Mouse (Mus musculus): ENCODE results near the gene Btbd6. TPM values are rescaled to one million over a fixed set of nuclear protein-coding genes. Genes with fewer than 3 reads are reported as not detected.

Btbd6 gene
- 21.8 TPM in 2 replicates for polyA plus RNA-seq (2014; fragmentation: Nextera tagmentation; extraction: Ambion mirVana)

GRCm38 (mm10) chr12:112976371-112977073, at the start of gene Btbd6:
TSS of gene Btbd6 (plus strand) at chr12:112976482.
- H3K4me2 ChIP-seq (ENCODE audit: low read depth), result peak within 1 kb of the TSS; percentile 88
- peaks cover 5% of the 10 kb centered on the region for H3K4me1 ChIP-seq (ENCODE audit: control insufficient read depth, insufficient read depth, low read length)
- H3K27ac ChIP-seq (ENCODE audit: low read depth, low read length), result peak within 1 kb of the TSS; percentile 57
- H3K4me3 ChIP-seq (ENCODE audit: low read depth, low read length), result peak within 1 kb of the TSS; percentile 70
- H3K9me3 ChIP-seq (ENCODE audit: control insufficient read depth, low read length), result no peaks in the 10 kb centered on the region
- no peaks in the 10 kb centered on the region for H3K27me3 ChIP-seq (ENCODE audit: control insufficient read depth, insufficient read depth, low read length)
- peak within 1 kb of the TSS; percentile 86 for H3K9ac ChIP-seq (ENCODE audit: low read length)
- DNase-seq (ENCODE audit: low spot score) (peak; percentile 88), ATAC-seq (ENCODE audit: insufficient read depth, low FRiP score, low TSS enrichment) (peak; percentile 96)
- peaks cover 9% of the 10 kb centered on the region; the same call in 1 of the 2 replicates for H3K36me3 ChIP-seq (ENCODE audit: control insufficient read depth, insufficient read depth, low read length)
- under 1% methylated on average over 69 of the region's 80 CpGs for WGBS

- Histone ChIP-seq H3K36me3 (ENCODE audit: control insufficient read depth, insufficient read depth, low read length) (no peaks in the 10 kb centered on the region), H3K4me1 (ENCODE audit: control insufficient read depth, insufficient read depth, low read length) (peaks cover 20% of the 10 kb centered on the region), H3K27me3 (ENCODE audit: control insufficient read depth, insufficient read depth, low read length) (peaks cover 44% of the 10 kb centered on the region), H3K9me3 (ENCODE audit: control insufficient read depth, low read length) (no peaks in the 10 kb centered on the region), H3K27ac (ENCODE audit: low read depth, low read length) (no peak overlapping the region), H3K4me2 (ENCODE audit: low read depth) (0 out of 2 replicates have a peak overlapping the region, but pooled peaks have one; percentile 87), H3K9ac (ENCODE audit: low read length) (no peak overlapping the region), H3K4me3 (ENCODE audit: low read depth, low read length) (no peak overlapping the region)
- ATAC-seq (ENCODE audit: insufficient read depth, low FRiP score, low TSS enrichment), result no peak
- WGBS, result 81% methylated on average over 13 of the region's 14 CpGs
- DNase-seq (ENCODE audit: low spot score), result no peak
Observed at GRCm38 (mm10) chr12:112927265-112927664, 49.0 kb upstream of the Btbd6 start.

- no peaks in the 10 kb centered on the region for H3K9me3 ChIP-seq (ENCODE audit: control insufficient read depth, low read length)
- peaks cover 10% of the 10 kb centered on the region for H3K4me1 ChIP-seq (ENCODE audit: control insufficient read depth, insufficient read depth, low read length)
- H3K27ac ChIP-seq (ENCODE audit: low read depth, low read length), result peak overlapping the region; percentile 76
- H3K27me3 ChIP-seq (ENCODE audit: control insufficient read depth, insufficient read depth, low read length), result peaks cover 44% of the 10 kb centered on the region
- peak overlapping the region; percentile 87 for H3K4me2 ChIP-seq (ENCODE audit: low read depth)
- peak; percentile 35 for ATAC-seq (ENCODE audit: insufficient read depth, low FRiP score, low TSS enrichment)
- peak overlapping the region; percentile 61 for H3K4me3 ChIP-seq (ENCODE audit: low read depth, low read length)
- peak overlapping the region; percentile 64 for H3K9ac ChIP-seq (ENCODE audit: low read length)
- H3K36me3 ChIP-seq (ENCODE audit: control insufficient read depth, insufficient read depth, low read length), result no peaks in the 10 kb centered on the region
- DNase-seq (ENCODE audit: low spot score), result peak; percentile 56
- WGBS, result 1% methylated on average over 90 of the region's 124 CpGs
Observed at GRCm38 (mm10) chr12:112928401-112929241, 47.7 kb upstream of the Btbd6 start.

GRCm38 (mm10) chr12:112929562-112930352, 46.5 kb upstream of the Btbd6 start, which contains the start of gene Jag2:
TSS of gene Jag2 (minus strand) at chr12:112929776.
- H3K27me3 ChIP-seq (ENCODE audit: control insufficient read depth, insufficient read depth, low read length), result peaks cover 44% of the 10 kb centered on the region

GRCm38 (mm10) chr12:112932647-112933046, 43.6 kb upstream of the Btbd6 start:
- 60% methylated on average over 7 of the region's 7 CpGs for WGBS
- H3K4me3 ChIP-seq (ENCODE audit: low read depth, low read length), result no peak overlapping the region

More at GRCm38 (mm10) chr12:112929562-112930352, 46.5 kb upstream of the Btbd6 start, which contains the start of gene Jag2:
- Histone ChIP-seq H3K36me3 (ENCODE audit: control insufficient read depth, insufficient read depth, low read length) (no peaks in the 10 kb centered on the region), H3K4me2 (ENCODE audit: low read depth) (peak within 1 kb of the TSS; percentile 87), H3K4me3 (ENCODE audit: low read depth, low read length) (peak within 1 kb of the TSS; percentile 61), H3K9me3 (ENCODE audit: control insufficient read depth, low read length) (no peaks in the 10 kb centered on the region), H3K9ac (ENCODE audit: low read length) (peak within 1 kb of the TSS; percentile 64), H3K4me1 (ENCODE audit: control insufficient read depth, insufficient read depth, low read length) (peaks cover 10% of the 10 kb centered on the region), H3K27ac (ENCODE audit: low read depth, low read length) (peak within 1 kb of the TSS; percentile 76)
- under 1% methylated on average over 48 of the region's 85 CpGs for WGBS
- ATAC-seq (ENCODE audit: insufficient read depth, low FRiP score, low TSS enrichment), result peak; percentile 42
- peak; percentile 68 for DNase-seq (ENCODE audit: low spot score)

GRCm38 (mm10) chr12:112937906-112938305, 38.4 kb upstream of the Btbd6 start:
- WGBS, result 65% methylated on average over 9 of the region's 9 CpGs
- DNase-seq (ENCODE audit: low spot score), result no peak
- ATAC-seq (ENCODE audit: insufficient read depth, low FRiP score, low TSS enrichment), result no peak
- Histone ChIP-seq H3K27me3 (ENCODE audit: control insufficient read depth, insufficient read depth, low read length) (no peaks in the 10 kb centered on the region), H3K9me3 (ENCODE audit: control insufficient read depth, low read length) (no peaks in the 10 kb centered on the region), H3K27ac (ENCODE audit: low read depth, low read length) (no peak overlapping the region), H3K4me3 (ENCODE audit: low read depth, low read length) (no peak overlapping the region), H3K36me3 (ENCODE audit: control insufficient read depth, insufficient read depth, low read length) (no peaks in the 10 kb centered on the region), H3K4me2 (ENCODE audit: low read depth) (no peak overlapping the region), H3K9ac (ENCODE audit: low read length) (no peak overlapping the region), H3K4me1 (ENCODE audit: control insufficient read depth, insufficient read depth, low read length) (no peaks in the 10 kb centered on the region)

More at GRCm38 (mm10) chr12:112932647-112933046, 43.6 kb upstream of the Btbd6 start:
- Histone ChIP-seq H3K27ac (ENCODE audit: low read depth, low read length) (no peak overlapping the region), H3K4me2 (ENCODE audit: low read depth) (no peak overlapping the region), H3K9me3 (ENCODE audit: control insufficient read depth, low read length) (no peaks in the 10 kb centered on the region), H3K36me3 (ENCODE audit: control insufficient read depth, insufficient read depth, low read length) (no peaks in the 10 kb centered on the region), H3K27me3 (ENCODE audit: control insufficient read depth, insufficient read depth, low read length) (peaks cover 37% of the 10 kb centered on the region), H3K4me1 (ENCODE audit: control insufficient read depth, insufficient read depth, low read length) (peaks cover 10% of the 10 kb centered on the region), H3K9ac (ENCODE audit: low read length) (no peak overlapping the region)
- no peak for ATAC-seq (ENCODE audit: insufficient read depth, low FRiP score, low TSS enrichment)
- no peak for DNase-seq (ENCODE audit: low spot score)

GRCm38 (mm10) chr12:112938366-112938765, 37.9 kb upstream of the Btbd6 start:
- Histone ChIP-seq H3K27ac (ENCODE audit: low read depth, low read length) (no peak overlapping the region), H3K9ac (ENCODE audit: low read length) (no peak overlapping the region)

More at GRCm38 (mm10) chr12:112938366-112938765, 37.9 kb upstream of the Btbd6 start:
- DNase-seq (ENCODE audit: low spot score) (no peak), ATAC-seq (ENCODE audit: insufficient read depth, low FRiP score, low TSS enrichment) (no peak)
- no peaks in the 10 kb centered on the region for H3K36me3 ChIP-seq (ENCODE audit: control insufficient read depth, insufficient read depth, low read length)
- H3K27me3 ChIP-seq (ENCODE audit: control insufficient read depth, insufficient read depth, low read length), result no peaks in the 10 kb centered on the region
- no peak overlapping the region for H3K4me2 ChIP-seq (ENCODE audit: low read depth)
- no peaks in the 10 kb centered on the region for H3K4me1 ChIP-seq (ENCODE audit: control insufficient read depth, insufficient read depth, low read length)
- no peaks in the 10 kb centered on the region for H3K9me3 ChIP-seq (ENCODE audit: control insufficient read depth, low read length)
- no peak overlapping the region for H3K4me3 ChIP-seq (ENCODE audit: low read depth, low read length)
- 91% methylated on average over 10 of the region's 10 CpGs for WGBS
